12 mouse cellular contexts compared by ENCODE assay signal in the genomic region with DNA sequence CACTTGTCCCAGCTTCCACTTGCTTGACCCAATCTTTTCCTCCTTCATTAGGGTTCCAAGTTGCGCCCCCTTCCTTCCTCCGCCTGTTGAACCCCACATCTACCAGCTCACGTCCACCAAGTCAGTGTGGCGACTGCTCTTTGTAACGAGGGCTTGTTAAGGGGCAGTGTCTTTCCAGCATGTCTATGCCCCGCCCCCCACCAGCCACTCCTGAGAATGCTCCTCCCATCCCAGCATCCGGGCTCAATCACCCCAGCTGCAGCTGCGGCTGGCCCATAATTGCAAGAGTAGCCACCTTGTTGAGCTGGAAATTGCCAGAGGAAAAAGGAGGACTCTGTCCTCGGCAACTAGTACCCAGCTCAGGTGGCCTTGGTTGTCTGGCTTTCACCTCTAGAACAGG.
"Had no signal": no experiment of that assay in that cellular context is flagged by ENCODE, and none has a peak within 500 bp of the region (broad histone marks: within the 10 kb centered on the region; RNA-seq: fewer than 3 reads in every experiment).

No protein-coding gene starts in this region.

- DNase-seq: lung, adult 18-20 months; lung, embryonic 14.5 days; lung, postnatal 10 days; lung, postnatal 4 days; midbrain, embryonic 14.5 days; right cerebral cortex, adult 18-20 months; right cerebral cortex, postnatal 25 days; right cerebral cortex, postnatal 4 days; spleen, adult 18-20 months; thymus, adult 18-20 months; thymus, postnatal 14 days; thymus, postnatal 36 days had no signal
